Mouse (Mus musculus): ENCODE measurements around the gene Pelo. TPM values are rescaled to one million over a fixed set of nuclear protein-coding genes. Genes with fewer than 3 reads are reported as not detected.

Pelo gene
- polyA plus RNA-seq (2017; shearing (Covaris generic)): 1 to 10 TPM; 2.0 to 2.5 (median 2.5) TPM

- peak; percentile 85 for ATAC-seq
These were observed at the start of gene Pelo for GRCm38 (mm10) chr13:115090069-115090976. Gene Pelo, minus strand, starts transcription at chr13:115090186.

GRCm38 (mm10) chr13:115138513-115138912 lies 48.5 kb upstream of the Pelo start:
- no peak for ATAC-seq

- no peak for ATAC-seq
These were observed 46.8 kb upstream of the Pelo start for GRCm38 (mm10) chr13:115136761-115137160.

- ATAC-seq: no peak
These were observed 42.4 kb upstream of the Pelo start for GRCm38 (mm10) chr13:115132435-115132834.

GRCm38 (mm10) chr13:115131381-115131780 lies 41.4 kb upstream of the Pelo start:
- ATAC-seq: no peak

- no peak for ATAC-seq
These were observed 40.0 kb upstream of the Pelo start for GRCm38 (mm10) chr13:115130035-115130434.

- no peak for ATAC-seq
These were observed 37.8 kb upstream of the Pelo start for GRCm38 (mm10) chr13:115127826-115128225.

GRCm38 (mm10) chr13:115126534-115126933 lies 36.5 kb upstream of the Pelo start:
- no peak for ATAC-seq

GRCm38 (mm10) chr13:115125130-115125529 lies 35.1 kb upstream of the Pelo start:
- no peak for ATAC-seq

- no peak for ATAC-seq
These were observed 34.5 kb upstream of the Pelo start for GRCm38 (mm10) chr13:115124521-115124920.

- no peak for ATAC-seq
These were observed 28.8 kb upstream of the Pelo start for GRCm38 (mm10) chr13:115118756-115119155.

- ATAC-seq: no peak
These were observed 28.2 kb upstream of the Pelo start for GRCm38 (mm10) chr13:115118195-115118594.

GRCm38 (mm10) chr13:115116930-115117621 lies 27.1 kb upstream of the Pelo start:
- ATAC-seq: no peak

- ATAC-seq: no peak
These were observed 19.6 kb upstream of the Pelo start for GRCm38 (mm10) chr13:115109628-115110027.

GRCm38 (mm10) chr13:115107436-115107835 lies 17.4 kb upstream of the Pelo start:
- peak; percentile 67 for ATAC-seq

GRCm38 (mm10) chr13:115106183-115106582 lies 16.2 kb upstream of the Pelo start:
- ATAC-seq: no peak

- ATAC-seq: no peak
These were observed 12.8 kb upstream of the Pelo start for GRCm38 (mm10) chr13:115102754-115103153.

- ATAC-seq: no peak
These were observed 11.6 kb upstream of the Pelo start, which contains the start of the genes Gm49395 and Itga1 for GRCm38 (mm10) chr13:115101355-115102191. Gene Gm49395, minus strand, starts transcription at chr13:115101921. Gene Itga1, minus strand, starts transcription at chr13:115101964.

GRCm38 (mm10) chr13:115100381-115101177 lies 10.6 kb upstream of the Pelo start:
- no peak for ATAC-seq

GRCm38 (mm10) chr13:115099381-115099780 lies 9.4 kb upstream of the Pelo start:
- ATAC-seq: no peak

GRCm38 (mm10) chr13:115098227-115098626 lies 8.2 kb upstream of the Pelo start:
- no peak for ATAC-seq

GRCm38 (mm10) chr13:115096965-115097364 lies 7.0 kb upstream of the Pelo start:
- ATAC-seq: peak; percentile 39

Data from inflammation-experienced regulatory T-cells, adult 6 months (primary cell).